Mouse (Mus musculus): ENCODE results near the gene Itsn2.

GRCm38 (mm10) chr12:4557436-4557835 is 35.0 kb upstream of the Itsn2 start:
- no peak for TF ChIP-seq POLR2A (IDR thresholded peaks at IDR 0.05; ENCODE audit: control insufficient read depth, low read depth, low read length)
- no peak for TF ChIP-seq CTCF (IDR thresholded peaks at IDR 0.05; ENCODE audit: control insufficient read depth, insufficient read depth, insufficient replicate concordance, low read depth, low read length)
